Mouse (Mus musculus) embryonic facial prominence, embryonic 15.5 days (tissue): Measurements from ENCODE around the gene Hfe. TPM values are rescaled to one million over a fixed set of nuclear protein-coding genes. Genes with fewer than 3 reads are reported as not detected.
"Not testable (repeated sequence)": the region's sequence is repeated elsewhere in the genome, so short reads cannot be mapped to it uniquely, and the experiment has no call there.

Experiments
- ATAC-seq: fragments of 200-750 bp; cut with Nextera tagmentation; 2 replicates; pipeline ENCODE4 v1.8.0; 2017; ENCODE audit warnings: low read depth, moderate TSS enrichment; ENCODE audit not compliant: insufficient number of reproducible peaks, low FRiP score, low TSS enrichment
- H3K27ac ChIP-seq: fragments of 300-500 bp; sonication (generic); replicated peaks from 2 replicates; pipeline ENCODE4 v1.5.1; 2015; ENCODE audit warnings: mild to moderate bottlenecking, inconsistent platforms
- H3K27me3 ChIP-seq: fragments of 300-500 bp; sonication (generic); 2 replicates; pipeline ENCODE4 v1.6.1; 2015; ENCODE audit warnings: inconsistent platforms
- H3K36me3 ChIP-seq: fragments of 300-500 bp; sonication (generic); 2 replicates; pipeline ENCODE4 v1.6.1; 2015; ENCODE audit warnings: mild to moderate bottlenecking, inconsistent platforms
- H3K4me1 ChIP-seq: fragments of 300-500 bp; sonication (generic); 2 replicates; pipeline ENCODE4 v1.6.1; 2015; ENCODE audit warnings: inconsistent platforms
- H3K4me2 ChIP-seq: fragments of 300-500 bp; sonication (generic); replicated peaks from 2 replicates; pipeline ENCODE4 v1.6.1; 2015; ENCODE audit warnings: mild to moderate bottlenecking, inconsistent platforms
- H3K4me3 ChIP-seq: fragments of 300-500 bp; sonication (generic); replicated peaks from 2 replicates; pipeline ENCODE4 v1.5.1; 2015; ENCODE audit warnings: mild to moderate bottlenecking, inconsistent platforms
- H3K9ac ChIP-seq: fragments of 300-500 bp; sonication (generic); 2 replicates; pipeline ENCODE4 v1.6.1; 2015; ENCODE audit warnings: inconsistent platforms
- H3K9me3 ChIP-seq: fragments of 300-500 bp; sonication (generic); replicated peaks from 2 replicates; pipeline ENCODE4 v1.6.1; 2016; ENCODE audit warnings: inconsistent platforms
- WGBS: fragments of 180-500 bp; shearing (Covaris S2); methylation state at CpG from one replicate; pipeline ENCODE4 v1.1.7; 2015; 5-methylcytosine and 5-hydroxymethylcytosine counted together
- polyA plus RNA-seq: library from polyadenylated mRNA; unstranded; fragments of >200 nt; fragmentation: Nextera tagmentation; extraction: Ambion mirVana; gene quantifications from 2 replicates; pipeline ENCODE4 v1.2.1, GENCODE M21; 2015

Hfe gene
- polyA plus RNA-seq, 1 experiment from 2014 or later = 8.7 TPM

DNA sequence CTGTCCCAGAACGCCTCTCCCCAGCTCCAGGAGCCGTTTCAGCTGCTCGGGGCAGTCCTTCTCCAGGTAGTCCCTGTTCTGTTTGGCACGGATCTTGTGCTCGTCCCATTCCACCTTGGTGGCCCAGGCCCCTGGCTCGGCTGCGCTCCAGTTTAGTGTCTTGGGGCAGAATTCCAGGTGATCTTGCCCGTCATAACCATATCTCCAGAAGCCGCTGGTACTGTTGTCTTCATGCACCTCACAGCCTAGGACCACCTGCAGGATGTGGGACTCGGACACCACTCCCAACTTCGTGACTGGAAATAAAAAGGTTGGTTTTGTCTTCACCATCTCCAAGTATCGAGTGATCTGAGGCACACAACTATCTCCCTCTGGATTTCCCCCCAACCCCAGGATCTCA is 3.9 kb downstream of the Hfe start:
- Histone ChIP-seq H3K9me3 (no peaks in the 10 kb centered on the region), H3K36me3 (no peaks in the 10 kb centered on the region), H3K27me3 (no peaks in the 10 kb centered on the region), H3K4me1 (peaks cover 11% of the 10 kb centered on the region; the same call in 1 of the 2 replicates), H3K4me3 (no peak overlapping the region), H3K9ac (no peak overlapping the region), H3K4me2 (no peak overlapping the region), H3K27ac (no peak overlapping the region)
- WGBS = 93% methylated on average over 12 of the region's 12 CpGs
- no peak for ATAC-seq

- no peaks in the 10 kb centered on the region for H3K36me3 ChIP-seq
- no peak overlapping the region for H3K4me2 ChIP-seq
- H3K4me3 ChIP-seq = no peak overlapping the region
- 90% methylated on average over 7 of the region's 7 CpGs for WGBS
- no peaks in the 10 kb centered on the region for H3K9me3 ChIP-seq
- no peak overlapping the region for H3K9ac ChIP-seq
- H3K4me1 ChIP-seq = peaks cover 14% of the 10 kb centered on the region; the same call in 1 of the 2 replicates
- H3K27me3 ChIP-seq = no peaks in the 10 kb centered on the region
- no peak for ATAC-seq
- H3K27ac ChIP-seq = no peak overlapping the region
Measured at GRCm38 (mm10) chr13:23705751-23706356, 4.8 kb downstream of the Hfe start.

GRCm38 (mm10) chr13:23702801-23703200 is 7.9 kb downstream of the Hfe start:
- not testable (repeated sequence) for H3K36me3 ChIP-seq, H3K4me3 ChIP-seq, ATAC-seq, H3K9ac ChIP-seq, H3K9me3 ChIP-seq, H3K4me2 ChIP-seq, H3K27ac ChIP-seq, H3K27me3 ChIP-seq
- WGBS = 84% methylated on average over 2 of the region's 2 CpGs
- 0 out of 2 replicates have a peak, but pooled peaks cover 10% of the 10 kb centered on the region for H3K4me1 ChIP-seq

DNA sequence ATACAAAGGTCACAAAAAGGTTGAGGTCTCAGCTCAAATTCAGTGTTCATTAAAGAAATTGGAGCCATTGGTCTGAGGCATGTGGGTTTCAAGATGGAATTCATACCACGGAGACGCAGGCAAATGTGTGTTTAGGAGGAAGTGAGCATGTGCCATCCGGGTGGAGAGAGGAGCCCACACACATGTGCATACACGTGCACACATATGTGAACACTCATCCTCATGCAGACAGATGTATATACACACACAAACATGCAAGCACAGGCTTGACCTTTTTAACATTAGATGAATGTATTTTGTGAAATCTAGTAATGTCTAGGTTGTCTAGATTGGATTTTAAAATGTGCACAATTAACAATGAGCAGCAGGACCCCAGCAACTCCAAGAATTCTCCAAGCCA is 8.4 kb downstream of the Hfe start:
- Histone ChIP-seq H3K9ac (no peak overlapping the region), H3K9me3 (no peaks in the 10 kb centered on the region), H3K36me3 (no peaks in the 10 kb centered on the region), H3K27me3 (no peaks in the 10 kb centered on the region), H3K4me3 (no peak overlapping the region), H3K4me2 (no peak overlapping the region), H3K27ac (no peak overlapping the region), H3K4me1 (0 out of 2 replicates have a peak, but pooled peaks cover 10% of the 10 kb centered on the region)
- no peak for ATAC-seq
- 57% methylated on average over 4 of the region's 4 CpGs for WGBS

GRCm38 (mm10) chr13:23700786-23701520 is 9.7 kb downstream of the Hfe start:
- Histone ChIP-seq H3K9me3 (no peaks in the 10 kb centered on the region), H3K9ac (no peak overlapping the region), H3K4me1 (0 out of 2 replicates have a peak, but pooled peaks cover 14% of the 10 kb centered on the region), H3K27ac (no peak overlapping the region), H3K27me3 (no peaks in the 10 kb centered on the region), H3K4me2 (no peak overlapping the region), H3K36me3 (no peaks in the 10 kb centered on the region), H3K4me3 (no peak overlapping the region)
- ATAC-seq = peak; percentile 48; the same call in 1 of the 2 replicates
- WGBS = 29% methylated on average over 8 of the region's 8 CpGs

DNA sequence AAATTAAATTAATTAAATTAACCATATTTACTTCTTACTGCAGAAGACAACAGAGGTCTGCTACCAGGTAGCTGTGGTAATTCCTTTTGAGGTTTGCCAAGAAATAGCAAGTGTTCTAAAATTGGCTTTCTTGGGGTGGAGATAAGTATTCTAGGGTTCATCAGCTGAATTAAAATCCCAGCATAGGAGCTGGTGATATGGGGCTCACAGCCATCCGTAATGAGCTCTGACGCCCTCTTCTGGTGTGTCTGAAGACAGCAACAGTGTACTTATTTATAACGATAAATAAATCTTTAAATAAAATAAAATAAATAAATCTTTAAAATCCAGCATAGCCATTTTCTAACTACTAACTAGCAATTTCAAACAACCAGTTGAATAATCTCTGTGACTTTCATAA is 10.9 kb downstream of the Hfe start:
- Histone ChIP-seq H3K4me2 (no peak overlapping the region), H3K9ac (no peak overlapping the region), H3K27me3 (no peaks in the 10 kb centered on the region), H3K36me3 (no peaks in the 10 kb centered on the region), H3K9me3 (no peaks in the 10 kb centered on the region), H3K4me3 (no peak overlapping the region), H3K4me1 (peaks cover 20% of the 10 kb centered on the region; the same call in 1 of the 2 replicates), H3K27ac (no peak overlapping the region)
- ATAC-seq = no peak
- 59% methylated on average over 3 of the region's 3 CpGs for WGBS

- Histone ChIP-seq H3K4me2 (peak overlapping the region; percentile 66), H3K27ac (peak overlapping the region; percentile 91), H3K4me1 (peaks cover 20% of the 10 kb centered on the region; the same call in 1 of the 2 replicates), H3K36me3 (no peaks in the 10 kb centered on the region), H3K9me3 (no peaks in the 10 kb centered on the region), H3K9ac (0 out of 2 replicates have a peak overlapping the region, but pooled peaks have one; percentile 9), H3K4me3 (no peak overlapping the region; the same call in 1 of the 2 replicates), H3K27me3 (no peaks in the 10 kb centered on the region)
- WGBS = 55% methylated on average over 6 of the region's 6 CpGs
- no peak for ATAC-seq
Measured at GRCm38 (mm10) chr13:23698996-23699395, 11.7 kb downstream of the Hfe start.

GRCm38 (mm10) chr13:23698300-23698693 is 12.4 kb downstream of the Hfe start, which contains the start of gene Hist1h4c:
Gene Hist1h4c (minus strand): TSS chr13:23698454.
- H3K27me3 ChIP-seq = no peaks in the 10 kb centered on the region
- H3K9ac ChIP-seq = peak within 1 kb of the TSS; percentile 52
- peak within 1 kb of the TSS; percentile 47 for H3K4me3 ChIP-seq
- H3K4me1 ChIP-seq = peaks cover 20% of the 10 kb centered on the region; the same call in 1 of the 2 replicates
- peak within 1 kb of the TSS; percentile 66 for H3K4me2 ChIP-seq
- H3K36me3 ChIP-seq = no peaks in the 10 kb centered on the region
- H3K9me3 ChIP-seq = no peaks in the 10 kb centered on the region
- WGBS = under 1% methylated on average over 22 of the region's 22 CpGs
- H3K27ac ChIP-seq = peak within 1 kb of the TSS; percentile 91
- peak; percentile 95 for ATAC-seq

GRCm38 (mm10) chr13:23697491-23698299 is 13.0 kb downstream of the Hfe start:
- Histone ChIP-seq H3K4me1 (peaks cover 20% of the 10 kb centered on the region; the same call in 1 of the 2 replicates), H3K9me3 (no peaks in the 10 kb centered on the region), H3K27ac (peak overlapping the region; percentile 91), H3K4me3 (peak overlapping the region; percentile 47), H3K9ac (peak overlapping the region; percentile 52), H3K4me2 (peak overlapping the region; percentile 66), H3K36me3 (no peaks in the 10 kb centered on the region), H3K27me3 (no peaks in the 10 kb centered on the region)
- under 1% methylated on average over 32 of the region's 32 CpGs for WGBS
- ATAC-seq = peak; percentile 67

GRCm38 (mm10) chr13:23696061-23696474 is 14.6 kb downstream of the Hfe start:
- Histone ChIP-seq H3K27me3 (no peaks in the 10 kb centered on the region), H3K36me3 (no peaks in the 10 kb centered on the region), H3K9ac (no peak overlapping the region), H3K9me3 (no peaks in the 10 kb centered on the region), H3K4me2 (no peak overlapping the region), H3K4me3 (no peak overlapping the region), H3K4me1 (peaks cover 18% of the 10 kb centered on the region; the same call in 1 of the 2 replicates), H3K27ac (no peak overlapping the region)
- WGBS = 67% methylated on average over 15 of the region's 15 CpGs
- no peak for ATAC-seq

DNA sequence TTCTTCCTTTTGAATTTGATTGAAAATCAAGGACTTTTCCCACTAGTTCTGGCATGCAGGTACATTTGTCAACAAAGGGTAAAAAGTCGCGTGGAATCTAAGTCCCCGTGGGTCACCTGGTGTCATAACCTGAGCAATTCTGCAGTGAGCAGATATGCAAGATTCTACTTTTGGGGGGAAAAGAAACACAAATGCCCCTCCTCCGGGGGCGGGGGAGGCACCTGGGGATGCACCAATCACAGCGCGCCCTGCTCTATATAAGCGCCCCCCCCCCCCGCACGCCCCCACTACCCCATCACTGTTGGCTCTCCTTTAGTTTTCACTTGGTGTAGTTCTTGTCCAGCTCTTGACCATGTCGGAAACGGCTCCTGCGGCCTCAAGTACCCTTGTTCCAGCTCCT is 15.1 kb downstream of the Hfe start, which contains the start of gene Hist1h1t:
TSS of gene Hist1h1t (plus strand) at position 301 of the 400 bp plus-strand sequence.
- ATAC-seq = no peak
- H3K4me1 ChIP-seq = peaks cover 14% of the 10 kb centered on the region; the same call in 1 of the 2 replicates
- H3K27ac ChIP-seq = no peak within 1 kb of the TSS
- H3K9ac ChIP-seq = no peak within 1 kb of the TSS
- WGBS = 50% methylated on average over 13 of the region's 13 CpGs
- H3K9me3 ChIP-seq = no peaks in the 10 kb centered on the region
- no peaks in the 10 kb centered on the region for H3K36me3 ChIP-seq
- H3K27me3 ChIP-seq = no peaks in the 10 kb centered on the region
- no peak within 1 kb of the TSS for H3K4me3 ChIP-seq
- H3K4me2 ChIP-seq = no peak within 1 kb of the TSS
